Mouse (Mus musculus): ENCODE results near the gene Gabarapl1. TPM values are rescaled to one million over a fixed set of nuclear protein-coding genes. Genes with fewer than 3 reads are reported as not detected.
A peak's percentile ranks its signal among the peaks of the same experiment; 100 is the strongest.

Gene Gabarapl1
- polyA plus RNA-seq, 1 experiment from 2014 or later: 55.4 TPM

- H3K27ac ChIP-seq: no peak overlapping the region
- no peaks in the 10 kb centered on the region for H3K4me1 ChIP-seq
- 90% methylated on average over 9 of the region's 9 CpGs for WGBS
- no peak overlapping the region for H3K4me2 ChIP-seq (replicated peaks)
- H3K36me3 ChIP-seq: peaks cover 53% of the 10 kb centered on the region
- ATAC-seq (ENCODE audit: low FRiP score, low read depth): no peak
- no peaks in the 10 kb centered on the region for H3K27me3 ChIP-seq
- H3K9ac ChIP-seq: no peak overlapping the region
- no peak overlapping the region for H3K4me3 ChIP-seq
- no peaks in the 10 kb centered on the region for H3K9me3 ChIP-seq
These were observed 9.0 kb downstream of the Gabarapl1 start for GRCm38 (mm10) chr6:129541931-129542330.

- H3K9ac ChIP-seq: no peak overlapping the region
- 86% methylated on average over 3 of the region's 3 CpGs for WGBS
- no peaks in the 10 kb centered on the region for H3K27me3 ChIP-seq
- H3K4me1 ChIP-seq: no peaks in the 10 kb centered on the region
- peaks cover 52% of the 10 kb centered on the region for H3K36me3 ChIP-seq
- H3K4me3 ChIP-seq: no peak overlapping the region
- ATAC-seq (ENCODE audit: low FRiP score, low read depth): no peak
- H3K4me2 ChIP-seq (replicated peaks): no peak overlapping the region
- no peaks in the 10 kb centered on the region for H3K9me3 ChIP-seq
- H3K27ac ChIP-seq: no peak overlapping the region
These were observed 9.6 kb downstream of the Gabarapl1 start for GRCm38 (mm10) chr6:129542540-129542939.

GRCm38 (mm10) chr6:129543709-129544606 lies 11.0 kb downstream of the Gabarapl1 start:
- Histone ChIP-seq H3K4me1 (no peaks in the 10 kb centered on the region), H3K36me3 (peaks cover 37% of the 10 kb centered on the region), H3K4me3 (no peak overlapping the region), H3K9ac (no peak overlapping the region), H3K9me3 (no peaks in the 10 kb centered on the region), H3K27me3 (no peaks in the 10 kb centered on the region), H3K27ac (no peak overlapping the region), H3K4me2 (replicated peaks) (no peak overlapping the region)
- 66% methylated on average over 6 of the region's 6 CpGs for WGBS
- ATAC-seq (ENCODE audit: low FRiP score, low read depth): peak; percentile 82

- WGBS: 82% methylated on average over 2 of the region's 2 CpGs
- Histone ChIP-seq H3K4me3 (no peak overlapping the region), H3K27ac (no peak overlapping the region), H3K9ac (no peak overlapping the region), H3K27me3 (no peaks in the 10 kb centered on the region), H3K36me3 (0 out of 2 replicates have a peak, but pooled peaks cover 7% of the 10 kb centered on the region), H3K9me3 (no peaks in the 10 kb centered on the region), H3K4me2 (replicated peaks) (no peak overlapping the region), H3K4me1 (no peaks in the 10 kb centered on the region)
- ATAC-seq (ENCODE audit: low FRiP score, low read depth): no peak
These were observed 14.3 kb downstream of the Gabarapl1 start for GRCm38 (mm10) chr6:129547277-129547676.

DNA sequence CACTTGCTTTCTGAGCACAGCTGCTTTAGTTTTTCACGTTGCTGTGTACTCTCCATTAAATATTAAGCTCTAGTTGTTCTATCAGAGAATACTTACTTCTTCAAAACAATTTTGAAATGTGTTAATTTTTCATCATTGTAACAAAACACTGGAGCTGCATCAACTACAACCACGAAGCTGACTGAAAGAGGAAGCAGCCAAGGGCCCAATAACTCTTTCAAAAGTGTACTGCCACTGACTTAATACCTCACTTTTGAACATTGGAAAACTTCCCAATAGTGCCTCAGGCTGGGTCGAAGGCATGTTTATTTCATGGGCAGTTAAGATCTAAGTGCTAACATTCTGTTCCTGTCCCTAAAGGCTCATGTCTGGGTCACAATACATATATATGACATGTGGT lies 15.0 kb downstream of the Gabarapl1 start:
- 70% methylated on average over 3 of the region's 3 CpGs for WGBS
- no peak overlapping the region for H3K4me2 ChIP-seq (replicated peaks)
- H3K9me3 ChIP-seq: no peaks in the 10 kb centered on the region
- no peak for ATAC-seq (ENCODE audit: low FRiP score, low read depth)
- no peak overlapping the region for H3K4me3 ChIP-seq
- H3K4me1 ChIP-seq: no peaks in the 10 kb centered on the region
- no peaks in the 10 kb centered on the region for H3K27me3 ChIP-seq
- H3K9ac ChIP-seq: no peak overlapping the region
- H3K27ac ChIP-seq: no peak overlapping the region
- no peaks in the 10 kb centered on the region for H3K36me3 ChIP-seq

DNA sequence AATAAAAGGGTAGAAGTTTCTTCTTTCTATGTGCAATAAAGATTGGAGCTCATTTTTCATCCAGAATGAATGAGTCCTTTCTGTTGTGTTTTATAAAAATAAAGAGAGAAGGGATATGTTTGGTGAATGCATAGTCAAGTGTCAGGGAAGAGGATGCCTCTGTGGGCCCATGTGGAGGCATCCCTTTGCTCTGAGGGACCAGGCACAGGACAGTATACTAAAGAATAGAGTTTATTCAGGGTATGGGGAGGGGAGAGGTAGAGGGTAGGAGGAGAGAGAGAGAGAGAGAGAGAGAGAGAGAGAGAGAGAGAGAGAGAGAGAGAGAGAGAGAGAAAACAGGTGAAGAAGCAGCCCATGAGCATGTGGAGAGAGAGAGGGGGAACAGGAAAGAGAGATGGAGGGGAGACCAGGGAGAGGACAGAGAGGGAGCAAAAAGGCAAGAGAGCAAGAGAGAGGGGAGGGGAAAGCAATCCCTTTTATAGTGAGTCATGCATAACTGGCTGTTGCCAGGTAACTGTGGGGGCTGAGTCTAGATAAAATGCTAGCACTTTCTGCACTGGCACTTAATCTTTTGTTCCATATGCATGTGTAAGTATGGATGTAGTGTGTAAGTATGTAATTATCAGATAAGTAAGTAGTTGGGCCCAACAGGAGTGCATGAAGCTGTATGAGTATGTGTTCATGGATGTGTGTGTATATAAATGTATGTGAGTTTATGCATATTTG lies 24.5 kb downstream of the Gabarapl1 start:
- H3K27me3 ChIP-seq: no peaks in the 10 kb centered on the region
- H3K4me1 ChIP-seq: no peaks in the 10 kb centered on the region
- no peak overlapping the region for H3K27ac ChIP-seq
- H3K4me3 ChIP-seq: no peak overlapping the region
- no peaks in the 10 kb centered on the region for H3K9me3 ChIP-seq
- ATAC-seq (ENCODE audit: low FRiP score, low read depth): no peak
- H3K4me2 ChIP-seq (replicated peaks): no peak overlapping the region
- H3K36me3 ChIP-seq: no peaks in the 10 kb centered on the region
- no peak overlapping the region for H3K9ac ChIP-seq

- no peaks in the 10 kb centered on the region for H3K27me3 ChIP-seq
- no peak overlapping the region for H3K4me3 ChIP-seq
- no peaks in the 10 kb centered on the region for H3K36me3 ChIP-seq
- no peaks in the 10 kb centered on the region for H3K9me3 ChIP-seq
- no peak overlapping the region for H3K27ac ChIP-seq
- ATAC-seq (ENCODE audit: low FRiP score, low read depth): peak; percentile 84; the same call in 1 of the 2 replicates
- H3K4me1 ChIP-seq: no peaks in the 10 kb centered on the region
- no peak overlapping the region for H3K9ac ChIP-seq
- WGBS: 20% methylated on average over 12 of the region's 12 CpGs
- H3K4me2 ChIP-seq (replicated peaks): no peak overlapping the region
These were observed 26.1 kb downstream of the Gabarapl1 start for GRCm38 (mm10) chr6:129558946-129559640.

GRCm38 (mm10) chr6:129559641-129560027 lies 26.7 kb downstream of the Gabarapl1 start:
- H3K9ac ChIP-seq: no peak overlapping the region
- H3K4me1 ChIP-seq: no peaks in the 10 kb centered on the region
- ATAC-seq (ENCODE audit: low FRiP score, low read depth): no peak
- no peak overlapping the region for H3K27ac ChIP-seq
- WGBS: 53% methylated on average over 4 of the region's 4 CpGs
- no peaks in the 10 kb centered on the region for H3K27me3 ChIP-seq
- no peak overlapping the region for H3K4me2 ChIP-seq (replicated peaks)
- no peaks in the 10 kb centered on the region for H3K9me3 ChIP-seq
- H3K4me3 ChIP-seq: no peak overlapping the region
- H3K36me3 ChIP-seq: no peaks in the 10 kb centered on the region

GRCm38 (mm10) chr6:129565257-129565656 lies 32.3 kb downstream of the Gabarapl1 start:
- no peak for ATAC-seq (ENCODE audit: low FRiP score, low read depth)
- no peaks in the 10 kb centered on the region for H3K36me3 ChIP-seq
- H3K4me2 ChIP-seq (replicated peaks): no peak overlapping the region
- no peak overlapping the region for H3K27ac ChIP-seq
- H3K9ac ChIP-seq: no peak overlapping the region
- 83% methylated on average over 2 of the region's 2 CpGs for WGBS
- no peak overlapping the region for H3K4me3 ChIP-seq
- no peaks in the 10 kb centered on the region for H3K9me3 ChIP-seq
- H3K27me3 ChIP-seq: no peaks in the 10 kb centered on the region
- no peaks in the 10 kb centered on the region for H3K4me1 ChIP-seq

GRCm38 (mm10) chr6:129575315-129575714 lies 42.4 kb downstream of the Gabarapl1 start:
- WGBS: 24% methylated on average over 2 of the region's 2 CpGs
- H3K27ac ChIP-seq: no peak overlapping the region
- H3K4me3 ChIP-seq: no peak overlapping the region
- no peaks in the 10 kb centered on the region for H3K9me3 ChIP-seq
- ATAC-seq (ENCODE audit: low FRiP score, low read depth): no peak; the same call in 1 of the 2 replicates
- H3K36me3 ChIP-seq: no peaks in the 10 kb centered on the region
- H3K9ac ChIP-seq: no peak overlapping the region
- H3K27me3 ChIP-seq: no peaks in the 10 kb centered on the region
- H3K4me2 ChIP-seq (replicated peaks): no peak overlapping the region
- no peaks in the 10 kb centered on the region for H3K4me1 ChIP-seq

GRCm38 (mm10) chr6:129577605-129578004 lies 44.6 kb downstream of the Gabarapl1 start, which contains the start of gene Klre1:
Gene Klre1 (plus strand): TSS chr6:129577905.
- Histone ChIP-seq H3K9ac (no peak within 1 kb of the TSS), H3K4me3 (no peak within 1 kb of the TSS), H3K27ac (no peak within 1 kb of the TSS), H3K27me3 (no peaks in the 10 kb centered on the region), H3K4me1 (no peaks in the 10 kb centered on the region), H3K9me3 (no peaks in the 10 kb centered on the region), H3K36me3 (no peaks in the 10 kb centered on the region), H3K4me2 (replicated peaks) (no peak within 1 kb of the TSS)
- ATAC-seq (ENCODE audit: low FRiP score, low read depth): no peak
- 93% methylated on average over 8 of the region's 8 CpGs for WGBS

DNA sequence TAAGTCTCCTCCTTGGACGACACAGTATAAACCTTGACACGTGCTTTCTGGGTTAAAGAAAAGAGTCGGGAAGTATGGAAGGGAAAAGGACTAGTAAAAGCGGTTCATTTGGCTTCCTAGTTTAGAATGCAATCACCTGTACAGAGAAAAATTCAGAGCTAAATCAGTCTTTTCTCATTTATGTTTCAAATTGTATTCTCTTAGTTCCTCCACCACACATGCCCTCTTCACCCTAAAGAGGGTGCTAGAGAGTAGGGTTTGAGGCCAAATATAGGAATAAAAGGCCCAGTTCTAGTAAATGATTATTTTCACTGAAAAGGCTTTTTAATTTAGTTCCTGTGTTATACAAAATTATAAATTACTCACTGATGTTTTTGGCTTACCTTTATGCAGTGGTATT lies 48.3 kb downstream of the Gabarapl1 start:
- WGBS: 67% methylated on average over 4 of the region's 4 CpGs

More for the DNA sequence above, 48.3 kb downstream of the Gabarapl1 start:
- no peak overlapping the region for H3K4me3 ChIP-seq
- no peak overlapping the region for H3K9ac ChIP-seq
- no peak overlapping the region for H3K27ac ChIP-seq
- H3K27me3 ChIP-seq: no peaks in the 10 kb centered on the region
- H3K4me1 ChIP-seq: no peaks in the 10 kb centered on the region
- ATAC-seq (ENCODE audit: low FRiP score, low read depth): no peak
- H3K9me3 ChIP-seq: no peaks in the 10 kb centered on the region
- H3K36me3 ChIP-seq: no peaks in the 10 kb centered on the region
- no peak overlapping the region for H3K4me2 ChIP-seq (replicated peaks)
